Mouse (Mus musculus) retina, embryonic 14.5 days (tissue): ENCODE results near the gene Il1r2.

ENCODE experiments used
- DNase-seq: peaks from one replicate; pipeline ENCODE4 v3.0.0-alpha.2; 2015; ENCODE audit warnings: low spot score

Il1r2 gene

DNA sequence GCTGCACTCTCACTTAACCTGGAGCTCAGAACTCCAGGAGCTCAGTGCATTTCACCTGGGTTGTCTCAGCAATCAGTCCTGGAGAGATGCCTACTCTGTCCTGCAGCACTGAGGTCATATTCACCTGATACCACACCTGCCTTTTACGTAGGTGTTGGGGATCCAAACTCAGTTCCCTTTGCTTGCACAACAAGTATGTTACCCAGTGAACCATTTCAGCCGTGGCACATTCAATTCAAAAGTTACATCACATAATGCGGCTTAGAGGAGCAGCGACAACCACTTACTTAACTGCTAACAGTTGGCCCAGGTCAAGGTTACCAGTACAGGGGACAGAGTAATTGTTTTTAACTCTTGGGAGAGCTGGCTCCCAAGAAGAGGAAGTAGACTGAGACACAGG is 58.8 kb downstream of the Il1r2 start:
- no peak for DNase-seq

DNA sequence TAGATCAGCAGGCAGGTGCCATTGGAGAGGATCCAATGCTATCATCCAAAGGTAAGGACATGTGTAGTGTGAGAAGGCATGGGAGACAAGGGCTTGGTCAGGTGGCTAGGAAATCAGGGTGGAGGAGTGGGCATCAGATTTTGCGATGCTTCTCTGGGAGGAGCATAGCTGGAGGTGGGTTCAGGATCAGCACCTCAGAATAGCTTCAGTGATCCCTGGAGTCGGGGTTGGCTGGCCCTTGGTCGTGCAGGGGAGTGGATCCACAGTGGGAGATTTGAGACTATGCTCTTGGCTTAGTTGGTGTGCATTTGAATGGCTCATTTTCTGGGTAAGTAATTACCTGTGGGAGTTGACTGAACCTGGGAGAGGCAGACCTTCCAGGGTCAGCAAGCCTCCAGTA is 59.7 kb downstream of the Il1r2 start:
- DNase-seq: no peak

DNA sequence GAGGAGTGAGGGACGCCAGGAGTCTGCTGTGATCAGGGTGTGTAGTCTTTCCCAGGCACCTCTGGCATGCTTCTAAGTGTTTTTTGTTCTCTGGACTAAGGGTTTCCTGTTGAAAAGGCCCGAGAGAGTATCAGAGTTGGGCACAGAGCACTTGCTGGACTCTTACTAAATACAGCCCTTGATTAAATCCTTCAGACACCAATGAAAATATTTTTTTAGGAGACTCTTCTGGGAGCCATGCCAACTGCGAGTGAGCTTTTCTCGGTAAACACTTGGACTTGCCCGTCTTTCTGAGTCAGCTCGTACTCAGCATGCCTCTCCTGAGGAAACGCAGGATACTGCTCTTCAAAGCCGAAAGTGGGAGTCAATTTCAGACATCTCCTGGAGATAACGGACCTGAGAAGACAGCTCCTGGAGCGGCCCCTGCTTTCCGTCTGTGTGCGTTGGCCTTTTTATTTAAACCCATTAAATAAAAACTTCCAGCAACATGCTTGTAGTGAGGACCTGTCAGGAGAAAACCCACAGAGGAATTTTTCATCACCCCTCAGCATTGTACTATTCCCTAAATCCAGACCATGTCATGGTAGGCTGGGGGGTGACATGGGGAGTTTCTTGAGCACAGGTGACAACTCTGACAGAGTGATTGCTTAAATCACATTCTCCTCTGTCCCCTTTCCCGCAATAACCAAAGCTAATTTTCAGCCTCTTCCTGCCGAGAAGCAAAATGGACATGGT is 66.1 kb downstream of the Il1r2 start:
- DNase-seq: no peak

DNA sequence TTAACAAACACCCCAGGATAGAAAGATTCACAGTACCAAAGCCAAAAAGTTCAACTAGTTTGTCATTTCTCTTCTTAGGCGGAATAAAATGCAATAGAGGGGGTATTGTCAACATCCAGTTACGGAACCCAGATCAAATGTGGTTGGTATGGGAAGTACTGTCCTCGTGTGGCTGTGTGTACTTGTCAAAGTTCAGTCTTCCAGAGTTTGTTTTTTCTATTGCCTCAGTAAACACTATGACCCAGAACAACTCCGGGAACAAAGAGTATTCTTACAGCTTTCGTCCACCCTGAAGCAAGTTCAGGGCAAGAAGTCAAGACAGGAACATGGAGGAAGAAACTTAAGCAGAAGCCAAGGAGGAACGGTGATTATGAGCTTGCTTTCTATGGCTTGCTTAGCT is 82.2 kb downstream of the Il1r2 start:
- DNase-seq: no peak

DNA sequence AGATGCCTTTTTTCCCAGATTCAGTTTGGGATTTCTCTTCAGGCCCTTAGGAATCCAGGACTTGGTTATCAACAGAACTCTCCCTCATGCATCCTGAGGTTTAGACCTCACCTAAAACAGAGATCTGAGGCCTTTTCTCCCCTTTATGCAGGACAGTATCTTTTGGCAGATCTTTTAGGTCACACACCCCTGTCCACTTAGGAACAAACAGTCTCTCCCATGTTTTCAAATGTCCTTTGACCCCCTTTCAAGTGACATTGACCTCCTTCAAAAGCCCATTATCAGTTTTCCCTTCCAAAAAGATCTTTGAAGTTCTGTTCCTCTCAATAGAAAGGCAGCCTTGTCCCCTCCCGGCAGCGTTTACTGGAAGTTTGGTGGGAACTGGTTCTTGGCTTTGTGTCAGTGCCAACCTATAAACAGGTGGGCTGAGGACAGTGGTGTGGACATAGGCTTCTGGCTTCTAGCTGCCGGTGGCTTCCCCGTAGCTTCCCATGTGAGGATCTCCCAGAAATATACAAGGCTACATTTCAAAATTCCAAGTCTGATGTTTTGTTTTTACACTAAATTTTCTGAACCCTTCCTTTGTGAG is 89.5 kb downstream of the Il1r2 start:
- DNase-seq: no peak

DNA sequence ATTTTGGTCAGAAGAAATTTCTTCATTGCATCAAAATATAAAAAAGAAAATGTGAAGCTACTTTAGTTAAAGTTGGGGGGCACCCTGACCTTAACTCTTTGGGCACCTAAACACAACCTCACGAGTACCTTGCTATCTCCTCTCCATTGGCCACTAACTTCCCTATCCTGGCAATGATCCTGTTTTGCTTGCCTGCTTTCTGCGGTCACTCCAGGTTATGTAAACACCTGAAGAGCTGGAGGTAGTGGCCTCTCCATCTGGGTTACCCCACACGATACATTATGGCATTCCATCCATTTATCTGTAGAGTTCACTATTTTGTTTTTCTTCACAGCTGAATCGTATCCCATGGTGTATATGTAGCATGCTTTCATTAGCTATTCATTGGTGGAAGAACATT is 90.5 kb downstream of the Il1r2 start:
- DNase-seq: no peak

DNA sequence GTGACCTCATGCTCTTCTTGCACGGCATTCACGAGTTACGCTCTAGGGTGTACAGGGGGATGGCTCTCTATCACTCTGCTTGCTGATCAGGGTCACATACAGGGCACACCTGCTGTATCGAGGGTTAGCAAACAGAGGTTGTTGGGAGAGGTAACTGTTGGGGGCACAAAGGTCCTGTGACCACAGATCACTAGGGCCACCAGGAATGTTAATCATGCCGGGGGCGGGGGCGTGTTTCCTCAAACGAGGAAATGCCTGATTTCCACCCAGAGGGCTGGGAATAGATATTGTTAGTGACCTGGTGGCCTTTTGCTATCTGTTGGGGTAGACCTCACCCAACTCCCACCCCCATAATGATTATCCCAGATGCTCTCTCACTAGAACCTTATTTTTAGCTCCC is 93.7 kb downstream of the Il1r2 start:
- DNase-seq: no peak

DNA sequence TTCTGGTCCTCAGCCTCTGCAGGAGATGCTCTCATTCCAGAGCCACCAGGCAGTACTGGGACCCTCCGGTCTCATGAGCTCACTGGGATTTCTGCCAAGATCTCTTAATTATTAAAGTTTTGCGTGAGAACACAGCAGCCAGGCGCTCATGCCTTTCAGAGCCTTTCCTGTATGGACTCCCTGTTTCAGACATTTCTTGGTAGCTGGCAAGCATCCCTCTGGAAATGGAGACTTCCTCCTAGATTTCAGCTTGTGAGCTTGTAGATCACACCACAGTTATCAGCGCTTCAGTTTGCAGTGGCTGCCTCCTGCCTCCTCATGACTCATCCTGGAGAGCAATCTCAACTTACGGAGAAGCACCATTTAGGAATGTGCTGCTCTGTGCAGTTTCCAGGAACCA is 98.0 kb downstream of the Il1r2 start:
- no peak for DNase-seq

DNA sequence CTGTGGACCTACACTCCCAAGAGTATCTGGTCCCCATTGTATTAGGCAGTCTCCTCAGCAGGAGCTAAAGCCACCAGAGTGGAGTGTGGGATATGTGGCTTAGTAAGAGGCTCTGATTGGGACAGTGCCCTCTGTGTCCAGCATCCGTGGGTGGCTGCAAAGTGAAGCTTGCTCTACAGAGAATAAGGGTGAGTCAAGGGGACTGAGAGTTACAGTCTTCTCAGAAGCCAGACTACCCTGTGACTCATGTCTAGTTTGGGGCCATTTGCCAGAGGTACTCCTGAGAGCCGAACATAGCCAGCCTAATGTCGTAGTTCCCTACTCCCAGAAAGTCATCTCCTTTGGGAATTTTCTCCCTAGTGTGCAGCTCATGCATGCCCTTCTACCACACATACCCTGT is 100.3 kb downstream of the Il1r2 start:
- DNase-seq: no peak
